Mouse (Mus musculus) thymus, postnatal 14 days (tissue): ENCODE results near the gene Arhgap15.

Experiments used
- DNase-seq: peaks from one replicate; pipeline ENCODE4 v3.0.0; 2021

The Arhgap15 gene

DNA sequence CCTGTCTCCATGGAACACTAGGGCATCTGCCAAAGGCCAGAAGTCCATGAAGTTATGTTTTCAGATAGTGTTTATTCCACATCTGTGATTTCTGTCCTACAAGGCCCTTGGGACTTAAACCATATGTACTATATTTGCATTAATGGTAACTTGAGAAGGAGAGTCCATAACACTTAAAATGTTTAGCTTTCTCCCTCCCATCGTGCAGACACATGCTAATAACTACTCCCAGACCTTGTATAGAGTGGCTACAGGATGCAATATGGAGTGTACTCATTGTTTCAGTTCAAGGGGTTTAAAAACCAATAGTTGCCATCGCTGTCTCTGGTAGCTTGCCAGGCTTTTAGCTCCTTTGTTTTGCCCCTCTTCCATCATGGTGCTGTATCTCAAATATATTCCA lies 295.5 kb downstream of the Arhgap15 start:
- DNase-seq: no peak

DNA sequence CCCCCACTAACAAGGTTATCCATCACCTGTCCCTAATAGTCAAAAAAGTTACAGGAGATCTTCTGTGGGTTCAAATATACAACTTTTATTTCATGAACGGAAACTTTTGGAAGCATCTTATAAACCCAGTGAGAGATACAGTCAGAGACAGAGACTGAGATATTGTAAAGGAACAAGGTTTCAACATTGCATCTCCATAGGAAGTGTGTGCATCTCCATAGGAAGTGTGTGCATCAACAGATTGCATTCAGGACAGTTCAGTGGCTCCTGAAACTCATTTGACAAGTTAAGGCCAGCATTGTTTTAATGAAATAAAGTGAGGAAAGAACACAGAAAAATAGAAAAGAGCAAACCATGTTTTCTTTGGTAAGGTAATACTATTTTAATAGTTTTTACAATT lies 296.0 kb downstream of the Arhgap15 start:
- no peak for DNase-seq

DNA sequence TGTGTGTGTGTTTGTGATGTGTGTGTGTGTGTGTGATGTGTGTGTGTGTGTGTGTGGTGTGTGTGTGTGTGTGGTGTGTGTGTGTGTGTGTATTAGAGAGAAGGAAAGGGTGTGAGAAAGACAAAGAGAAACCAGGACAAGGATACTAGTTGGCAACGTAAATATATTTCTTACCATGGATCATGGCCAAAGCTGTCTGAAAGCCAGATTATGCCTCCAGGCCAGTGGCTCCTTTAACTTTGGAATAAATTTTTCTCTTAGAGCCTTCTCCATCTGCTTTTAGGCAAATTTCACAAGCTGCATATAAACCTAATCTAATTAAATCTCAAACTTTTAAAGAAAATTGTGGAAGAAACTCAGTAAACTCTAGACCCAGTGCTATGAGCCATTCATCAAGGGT lies 296.6 kb downstream of the Arhgap15 start:
- no peak for DNase-seq

DNA sequence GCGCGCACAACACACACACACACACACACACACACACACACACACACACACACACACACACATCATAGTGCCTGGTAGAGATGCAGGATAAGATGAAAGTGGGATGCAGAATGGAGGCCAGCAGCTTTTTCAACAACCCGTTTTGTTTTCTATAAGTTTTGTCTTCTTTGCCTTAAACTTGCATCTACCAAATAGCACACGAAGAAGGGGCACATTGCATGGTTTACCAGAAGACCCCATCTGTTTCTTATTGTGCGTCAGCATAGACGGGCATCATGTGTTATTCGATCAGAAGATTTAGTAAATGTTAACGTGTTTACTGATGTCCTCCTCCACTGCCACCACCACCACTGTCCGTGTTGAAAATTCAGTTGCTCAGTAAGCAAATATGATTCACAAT lies 311.7 kb downstream of the Arhgap15 start:
- DNase-seq: no peak

DNA sequence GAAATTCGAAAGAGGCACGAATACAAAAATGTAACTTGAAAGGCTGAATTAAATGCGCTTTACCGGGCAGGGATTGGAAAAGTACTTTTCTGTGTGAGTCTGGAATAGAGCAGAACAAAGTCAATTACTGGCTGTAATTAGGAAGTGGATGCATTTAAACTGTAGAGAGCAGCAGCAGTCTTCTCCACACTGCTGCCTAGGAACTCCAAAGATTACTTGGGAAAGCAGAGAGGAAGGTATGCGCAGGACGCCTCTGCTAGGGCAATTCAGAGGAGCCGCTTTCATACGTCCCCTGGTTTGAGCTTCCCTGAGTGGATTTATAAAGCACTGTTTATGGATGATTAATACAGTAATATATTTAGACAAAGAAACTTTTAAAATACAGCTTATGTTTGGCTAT lies 312.1 kb downstream of the Arhgap15 start:
- DNase-seq: no peak

DNA sequence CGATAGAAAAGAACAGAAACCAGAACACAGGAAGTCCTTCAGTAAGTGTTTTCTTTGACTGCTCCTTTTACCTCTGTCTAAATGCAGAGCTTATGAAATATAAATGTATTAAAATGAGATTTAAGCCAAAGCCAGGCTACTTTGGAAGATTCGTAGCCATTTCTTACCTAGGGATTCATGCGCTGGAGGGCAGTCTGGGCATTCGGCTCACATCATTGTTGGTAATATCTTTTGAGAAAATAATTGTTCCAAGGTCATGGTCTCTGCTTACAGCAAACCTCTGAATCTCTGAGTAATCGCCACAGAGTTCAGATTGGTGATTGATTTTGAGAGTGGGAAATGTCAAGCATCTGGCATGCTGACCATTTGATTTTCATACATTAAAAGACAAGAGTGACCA lies 316.4 kb downstream of the Arhgap15 start:
- DNase-seq: no peak

DNA sequence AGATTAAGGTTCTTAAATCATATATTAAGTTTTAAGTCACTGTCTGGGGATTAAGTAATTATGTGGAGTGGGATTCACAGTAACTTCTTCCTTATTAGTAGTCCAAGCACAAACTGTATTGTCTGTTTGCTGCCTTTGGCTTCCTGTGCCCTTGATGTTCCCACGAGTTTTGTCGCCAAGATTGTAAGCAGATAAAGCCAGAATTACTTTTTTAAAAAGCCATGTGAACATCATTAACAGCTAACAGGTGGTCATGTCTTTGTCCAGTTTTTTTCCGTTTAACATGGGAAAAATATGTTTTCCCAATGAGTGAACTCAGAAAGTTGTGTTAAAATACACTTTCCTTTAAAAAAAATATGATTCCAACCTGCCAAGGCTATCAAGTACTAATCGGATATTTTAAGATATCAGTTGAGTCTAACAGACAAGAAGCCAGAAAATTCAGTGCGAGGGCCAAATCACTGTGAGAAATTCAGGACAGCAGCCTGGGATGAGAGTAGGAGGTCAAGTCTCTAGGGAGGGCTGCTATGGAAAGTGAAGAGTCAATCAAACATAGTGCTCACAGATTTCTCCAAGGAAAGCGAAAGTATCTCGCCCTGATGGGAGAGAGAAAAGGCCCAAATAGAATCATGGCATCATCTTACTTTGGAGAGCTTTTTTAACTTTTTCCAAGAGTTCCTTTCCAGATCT lies 319.7 kb downstream of the Arhgap15 start:
- no peak for DNase-seq

DNA sequence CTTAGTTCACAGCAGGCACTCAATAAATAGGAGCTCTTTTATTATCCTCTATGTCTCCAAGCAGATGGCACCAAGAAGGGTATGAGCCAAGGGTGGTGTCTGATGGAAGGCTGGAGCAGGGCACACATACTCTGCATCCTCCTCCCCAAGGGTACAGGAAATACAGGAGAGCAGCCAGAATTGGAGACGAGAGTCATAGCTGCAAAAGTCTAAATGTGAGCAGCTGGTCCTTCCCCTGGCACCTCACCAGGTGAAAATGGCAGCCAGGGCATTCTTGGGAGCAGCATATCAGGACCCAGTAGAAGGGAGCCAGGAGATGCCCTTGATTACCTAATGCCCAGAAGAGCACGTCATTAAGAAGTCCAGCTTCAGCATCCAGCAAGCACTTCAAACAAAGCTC lies 320.3 kb downstream of the Arhgap15 start:
- DNase-seq: no peak

DNA sequence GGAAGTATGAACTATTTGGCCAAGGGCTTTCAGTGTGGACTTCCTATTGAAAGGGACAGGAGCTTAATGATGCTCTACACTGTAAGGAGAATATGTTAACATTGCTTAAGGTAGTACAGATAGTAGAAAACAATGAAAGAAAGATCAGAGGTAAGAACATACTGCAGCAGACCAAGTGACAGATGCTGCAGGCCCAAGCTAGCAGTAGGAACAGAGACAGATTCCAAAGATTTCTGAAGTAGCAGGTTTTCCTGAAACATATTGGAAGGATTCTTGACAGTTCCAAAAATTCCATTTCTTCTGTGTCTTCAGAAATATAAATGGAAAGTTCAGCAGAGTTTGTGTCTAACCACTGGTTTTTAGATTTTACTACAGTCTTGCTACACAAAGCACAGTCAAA lies 327.9 kb downstream of the Arhgap15 start:
- DNase-seq: no peak

DNA sequence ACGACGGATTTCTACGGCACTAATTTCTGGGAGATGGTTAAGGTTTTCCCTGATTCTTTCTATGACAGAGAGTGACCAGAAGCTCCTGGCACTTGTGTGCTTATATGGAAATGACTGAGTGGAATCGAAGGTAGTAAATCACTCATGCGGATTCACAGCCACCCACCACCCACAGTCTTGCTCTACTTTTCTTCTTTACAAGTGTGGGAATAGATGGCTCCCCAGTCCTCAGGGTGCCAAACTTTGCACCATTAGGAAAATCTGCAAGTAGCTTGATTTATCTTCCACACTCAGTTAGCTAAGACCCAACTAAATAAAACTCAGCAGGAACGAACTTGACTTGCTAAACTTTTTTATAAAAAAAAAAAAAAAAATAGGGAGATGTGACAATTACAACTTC lies 331.9 kb downstream of the Arhgap15 start:
- DNase-seq: no peak

DNA sequence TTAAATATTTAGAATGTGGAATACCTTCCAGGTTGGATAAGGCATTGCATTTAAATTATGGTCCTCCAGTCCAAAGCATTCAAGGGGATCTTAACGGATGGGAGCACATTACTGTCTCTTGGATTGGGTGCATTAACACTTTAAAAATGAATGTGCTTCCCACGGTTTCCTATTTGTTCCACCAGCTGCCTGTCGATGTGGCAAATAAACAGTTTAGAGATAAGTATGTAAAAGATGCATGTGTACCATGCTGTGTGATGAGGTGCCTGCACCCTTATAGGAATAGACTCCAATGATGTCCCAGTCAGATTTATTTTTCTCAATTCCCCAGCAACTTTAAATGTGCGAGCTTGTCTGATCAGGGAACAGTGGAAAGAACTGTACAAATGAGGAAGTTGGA lies 332.6 kb downstream of the Arhgap15 start:
- no peak for DNase-seq

DNA sequence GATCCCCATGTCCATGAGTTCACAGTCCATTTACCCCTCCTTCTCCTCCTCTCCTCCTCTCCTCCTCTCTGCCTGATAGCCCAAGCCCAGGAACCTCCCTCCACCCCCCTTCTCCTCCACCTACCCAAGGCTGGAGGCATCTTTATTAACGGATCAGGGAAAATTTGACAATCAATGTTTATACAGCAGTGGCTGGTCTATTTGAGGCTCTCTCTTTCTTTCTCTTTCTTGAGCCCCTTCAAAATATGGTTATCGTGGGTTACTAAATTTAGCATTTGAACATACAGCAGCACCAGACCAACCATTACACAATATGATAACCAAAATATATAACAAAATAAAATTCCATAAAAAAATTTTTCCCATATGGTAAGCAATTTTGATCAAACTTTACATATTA lies 335.8 kb downstream of the Arhgap15 start:
- no peak for DNase-seq

DNA sequence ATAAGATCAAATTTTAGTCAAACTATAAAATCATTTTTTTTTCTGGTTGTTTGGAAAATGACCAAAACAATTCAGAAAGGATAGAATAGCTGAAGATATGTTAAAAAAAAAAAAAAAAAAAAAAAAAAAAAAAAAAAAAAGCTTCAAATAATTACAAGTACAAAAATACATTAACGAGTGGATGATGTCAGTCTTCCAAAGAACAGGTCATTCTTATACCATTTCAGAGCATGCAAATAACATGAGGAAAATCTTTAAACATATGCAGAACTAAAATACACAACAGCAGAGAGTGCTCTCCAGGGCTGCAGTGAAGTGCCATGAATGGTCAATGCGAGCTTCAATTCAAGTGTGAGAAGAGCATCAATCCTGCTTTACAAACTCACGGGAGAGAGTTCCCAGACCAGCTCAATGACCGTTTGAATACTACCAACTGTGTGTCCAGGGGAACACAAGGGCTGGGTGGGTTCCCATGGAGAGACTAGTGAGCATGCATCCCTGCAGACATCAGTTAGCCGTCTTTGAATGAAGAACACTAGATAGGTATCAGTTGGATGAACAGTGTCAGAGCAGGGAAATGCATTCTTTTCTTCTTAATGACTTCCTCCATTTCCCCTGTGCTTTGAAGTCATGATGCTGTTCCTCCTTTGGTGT lies 337.9 kb downstream of the Arhgap15 start:
- no peak for DNase-seq

DNA sequence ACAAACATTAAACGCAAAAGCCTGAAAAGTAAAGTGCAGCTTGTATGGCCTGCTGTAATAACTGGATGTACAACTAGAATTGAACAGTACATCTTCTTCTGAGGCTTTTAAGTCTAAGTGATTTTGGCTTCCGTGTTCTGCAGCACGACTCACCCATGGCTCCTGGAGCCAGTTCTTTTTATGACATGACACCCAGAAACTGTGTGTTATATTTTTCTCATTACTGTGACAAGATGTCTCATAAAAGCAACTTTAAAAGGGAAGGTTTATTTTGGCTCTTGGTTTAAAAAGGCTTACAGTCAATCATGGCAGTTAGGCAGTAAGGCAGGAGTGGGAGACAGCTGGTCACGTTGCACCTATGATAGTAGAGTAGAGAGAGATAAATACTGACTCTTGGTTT lies 349.9 kb downstream of the Arhgap15 start:
- no peak for DNase-seq

DNA sequence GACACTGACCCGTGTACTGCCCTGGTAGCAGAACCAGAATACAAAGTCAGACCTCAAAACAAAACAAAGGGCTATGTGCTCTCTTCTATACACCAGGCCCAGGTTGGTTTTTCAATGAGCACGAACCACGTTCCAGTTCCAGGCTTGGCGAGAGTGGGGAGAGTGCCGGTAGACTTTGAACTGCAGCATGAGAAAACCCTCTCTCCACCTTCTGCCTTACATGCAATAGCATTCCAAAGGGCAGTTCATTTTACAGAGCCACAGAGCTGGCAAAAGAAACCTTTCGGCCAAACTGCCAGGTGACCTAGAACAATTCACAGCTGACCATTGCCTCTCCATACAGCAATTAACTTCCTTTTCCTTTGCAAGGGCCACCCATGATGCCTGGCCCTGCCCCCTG lies 353.7 kb downstream of the Arhgap15 start:
- no peak for DNase-seq

DNA sequence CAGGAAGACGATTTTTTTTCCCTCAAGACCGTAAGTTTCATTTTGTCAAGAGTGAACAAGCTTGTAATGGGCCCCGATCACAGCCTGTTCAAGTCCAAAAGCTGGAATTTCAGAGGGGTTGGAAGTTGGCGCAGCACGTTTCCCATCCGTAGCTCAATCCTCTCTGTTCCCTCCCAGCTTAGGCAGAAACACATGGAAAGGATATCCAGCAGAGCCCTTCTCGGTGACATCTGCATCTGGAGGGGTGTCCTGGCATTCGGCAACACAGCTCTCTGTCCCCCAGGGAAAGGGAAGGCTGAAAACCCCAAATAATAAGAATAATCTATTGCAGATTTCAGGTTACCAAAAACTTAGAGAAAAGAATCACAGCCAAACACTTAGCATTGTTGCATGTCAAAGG lies 354.7 kb downstream of the Arhgap15 start:
- no peak for DNase-seq

DNA sequence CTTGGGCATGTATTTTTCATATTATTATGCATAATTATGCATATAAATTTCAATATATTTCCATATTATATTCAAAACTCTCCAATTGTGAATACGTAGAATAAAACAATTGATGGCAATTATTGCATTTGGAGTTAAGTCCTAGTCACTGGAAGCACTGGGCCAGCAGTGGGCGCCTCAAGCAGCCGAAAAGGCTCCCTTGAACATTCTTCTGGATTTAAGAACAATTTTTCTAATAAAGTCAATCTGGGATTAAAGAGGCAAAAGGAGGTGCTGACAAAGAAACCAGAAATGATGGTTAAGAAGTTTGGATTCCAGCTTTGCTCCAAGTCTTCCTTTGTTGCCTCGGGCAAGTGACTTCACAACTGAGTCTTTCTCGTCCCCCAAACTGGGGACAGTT lies 355.1 kb downstream of the Arhgap15 start:
- DNase-seq: no peak

DNA sequence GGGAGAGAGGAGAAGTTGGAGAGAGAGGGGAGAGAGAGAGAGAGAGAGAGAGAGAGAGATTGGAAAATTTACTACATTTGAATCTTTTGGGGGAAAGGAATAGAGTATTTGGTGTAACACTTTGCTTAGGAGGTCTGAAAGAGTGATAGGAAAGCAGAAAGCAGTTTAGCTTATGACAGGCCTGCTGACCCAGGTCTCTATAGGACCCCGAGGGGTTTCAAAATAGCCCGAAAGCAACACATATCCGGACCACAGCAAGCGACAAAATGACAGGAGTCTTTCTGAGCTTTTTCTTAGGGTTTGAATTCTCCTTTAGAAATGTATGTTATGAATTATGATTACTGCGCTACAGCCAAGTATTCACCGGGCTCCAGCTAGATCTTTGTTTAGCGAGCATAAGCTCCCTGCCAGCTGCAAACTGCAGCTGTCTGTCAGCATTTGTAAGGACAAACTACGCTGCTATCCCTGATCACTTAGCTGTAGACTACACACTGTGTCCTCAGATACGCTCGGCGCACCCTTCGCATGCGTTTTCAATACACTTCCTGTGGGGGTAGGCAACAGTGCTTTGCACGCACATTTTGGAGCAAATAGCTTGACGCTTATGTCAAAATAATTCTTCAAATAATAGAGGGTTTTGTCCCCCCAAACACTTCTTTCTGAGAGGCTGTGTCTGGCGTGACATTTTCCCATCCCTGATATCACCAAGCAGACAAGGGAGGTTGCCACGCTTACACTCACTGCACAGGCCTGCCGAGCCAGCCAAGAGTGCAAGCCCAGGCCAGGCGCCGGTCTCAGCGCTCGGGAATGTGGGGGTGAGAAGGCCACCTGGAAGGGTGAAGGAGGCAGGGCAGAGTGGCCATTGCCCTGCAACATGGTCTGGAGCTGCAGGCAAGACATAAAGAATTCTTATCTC lies 355.9 kb downstream of the Arhgap15 start:
- no peak for DNase-seq

DNA sequence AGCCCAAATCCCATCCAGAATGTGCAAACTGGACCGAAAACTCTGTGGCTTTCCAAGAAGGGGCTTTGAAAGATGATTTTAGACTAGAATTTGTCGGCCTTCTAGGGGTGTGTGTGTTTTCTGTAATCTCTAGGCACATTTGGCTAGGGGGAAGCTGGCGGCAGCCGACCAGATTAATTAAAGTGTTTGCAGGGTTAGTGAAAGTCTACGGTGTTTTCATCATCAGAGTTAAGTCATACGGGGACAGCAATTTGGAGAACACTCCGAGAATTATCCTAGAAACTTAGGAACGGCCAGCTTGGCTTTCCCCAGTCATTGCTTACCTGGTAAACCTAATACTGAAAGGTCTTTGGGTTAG lies 356.6 kb downstream of the Arhgap15 start:
- no peak for DNase-seq

DNA sequence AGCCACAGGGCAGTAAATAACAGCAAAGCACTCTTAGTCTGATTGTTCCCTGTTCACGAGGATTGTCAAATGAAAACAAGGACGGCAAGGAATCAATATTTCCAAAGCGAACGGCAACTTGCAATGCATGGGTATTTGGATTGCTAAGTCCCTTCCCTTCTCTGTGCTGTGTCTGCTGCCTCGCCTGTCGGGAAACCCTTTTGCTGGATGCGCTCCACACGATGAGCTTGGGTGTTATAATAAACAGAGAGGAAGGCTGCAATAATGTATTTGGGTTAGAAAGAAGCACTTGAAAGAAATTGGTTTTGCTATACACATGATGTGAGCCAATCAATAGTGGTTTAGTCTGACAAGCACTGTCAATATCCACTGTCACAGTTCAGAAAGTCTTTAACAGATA lies 357.7 kb downstream of the Arhgap15 start:
- no peak for DNase-seq

DNA sequence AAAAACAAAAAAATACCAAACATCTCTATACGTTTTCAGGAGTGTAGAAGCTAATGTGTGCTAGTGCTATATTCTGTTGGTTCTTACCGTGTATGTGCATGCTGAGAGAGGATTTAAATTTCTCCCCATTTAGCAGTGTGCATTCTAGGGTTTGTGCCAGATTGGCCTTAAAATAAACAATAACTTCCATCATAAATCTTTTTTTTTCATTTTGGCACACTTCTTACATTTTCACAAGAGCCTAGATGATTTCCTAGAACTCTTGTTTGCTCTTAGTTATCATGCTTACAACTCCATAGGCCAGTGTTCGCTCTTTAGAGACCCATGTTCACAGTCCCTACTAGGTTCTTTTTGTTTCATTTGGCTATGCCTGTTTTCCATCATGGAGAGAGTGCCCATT lies 362.7 kb downstream of the Arhgap15 start:
- DNase-seq: no peak

DNA sequence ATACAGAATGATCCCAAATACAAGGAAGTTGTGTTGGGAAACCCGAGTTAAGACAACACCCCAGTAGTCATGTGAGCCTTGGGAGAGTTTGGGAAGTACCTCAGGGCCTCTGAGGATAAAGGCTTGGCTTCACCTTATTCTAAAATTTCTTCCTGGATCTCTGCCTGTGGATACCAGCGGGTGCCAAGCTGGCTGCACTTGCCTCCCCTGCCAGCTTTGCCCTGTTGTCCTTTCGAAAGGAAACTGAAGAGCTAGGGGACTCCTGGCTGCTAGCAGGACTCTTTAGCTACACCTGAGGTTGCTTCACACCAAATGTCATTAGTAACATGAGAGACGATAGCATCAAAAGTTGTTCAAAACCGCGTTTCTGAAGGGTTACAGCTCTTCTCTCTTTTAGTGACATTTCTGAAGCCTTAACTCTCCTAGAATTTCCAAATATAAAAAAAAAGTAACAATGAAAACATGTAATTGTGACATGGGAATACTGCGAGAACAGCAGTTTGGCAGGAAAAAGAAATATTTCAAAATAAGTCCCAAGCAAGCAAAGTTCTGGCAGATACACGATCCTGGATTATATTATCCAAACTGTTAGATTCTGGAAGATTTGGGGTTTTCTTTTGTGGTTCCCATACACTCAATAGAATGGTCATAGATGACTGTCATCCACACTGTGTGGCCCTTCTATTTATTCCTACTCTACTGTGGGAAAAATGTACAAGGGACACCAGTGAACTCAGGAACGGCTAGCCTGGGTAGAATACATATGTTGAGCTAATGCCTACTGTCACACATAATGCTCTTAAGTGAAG lies 364.6 kb downstream of the Arhgap15 start:
- no peak for DNase-seq

DNA sequence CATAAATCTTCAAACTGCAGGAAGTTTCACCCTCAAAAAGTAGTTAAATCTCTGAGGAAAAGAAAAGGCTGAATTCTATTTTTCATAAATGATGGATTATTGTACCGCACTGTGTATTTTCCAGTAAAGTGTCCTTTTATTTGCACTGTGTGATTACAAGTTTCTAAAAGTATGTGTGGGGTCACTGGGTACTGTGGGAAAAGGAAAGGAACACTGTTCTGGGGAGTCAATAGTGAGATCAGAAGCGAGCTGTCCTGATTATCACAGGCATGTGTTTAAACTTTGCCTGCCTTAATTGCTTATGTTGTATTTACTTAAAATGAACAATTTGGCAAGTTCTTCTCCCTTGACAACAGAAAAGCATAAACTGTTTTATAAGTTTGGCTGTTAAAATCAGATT lies 365.7 kb downstream of the Arhgap15 start:
- no peak for DNase-seq
